Mouse (Mus musculus): ENCODE measurements at regions not wholly inside any gene's neighbourhood (a gene's known extent, or its start where the extent isn't known, plus 50 kb on each side); places are given as distances from the start of the nearest gene placed in this dataset.

- in situ Hi-C loops (cut with MboI; ENCODE audit: low pct_ligation_motif_present, low pct_unique_long_range_greater_than_20kb, low sequenced_read_pairs): no loop called here
- Histone ChIP-seq H3K9me3 (replicated peaks; ENCODE audit: low read length) (peaks cover 4% of the 10 kb centered on the region), H3K4me1 (ENCODE audit: control insufficient read depth in 1 of 2, insufficient read depth in 2 of 2) (peaks cover 13 to 63% of the 10 kb centered on the region in 2 experiments), H3K79me2 (replicated peaks; ENCODE audit: control insufficient read depth, extremely low read depth, insufficient read depth, poor library complexity, severe bottlenecking) (peaks cover 2% of the 10 kb centered on the region; the same call in 1 of the 2 replicates), H3K36me3 (replicated peaks in 1 of 2; ENCODE audit: control insufficient read depth in 1 of 2, insufficient read depth in 1 of 2, low read length in 1 of 2) (no peaks in the 10 kb centered on the region), H3K4me3 (replicated peaks in 1 of 3; ENCODE audit: low read depth in 2 of 3, low read length in 2 of 3, poor library complexity in 1 of 3) (peak overlapping the region; percentile 14 to 57 (median 15)), H3K4me2 (ENCODE audit: insufficient read depth, low read depth, poor library complexity, severe bottlenecking) (peak overlapping the region; percentile 78), H3K27me3 (replicated peaks) (no peaks in the 10 kb centered on the region), H3K9ac (ENCODE audit: insufficient read depth, low read depth) (peak overlapping the region; percentile 99), H3K27ac (ENCODE audit: insufficient read depth, low read depth) (peak overlapping the region; percentile 84)
- TF ChIP-seq MAX (IDR thresholded peaks at IDR 0.05; ENCODE audit: low read length) (peak; percentile 79; the same call in 1 of the 2 replicates), ZKSCAN1 (IDR thresholded peaks at IDR 0.05; ENCODE audit: borderline replicate concordance, low read depth, low read length) (peak; percentile 31; the same call in 1 of the 2 replicates), BHLHE40 (IDR thresholded peaks at IDR 0.05; ENCODE audit: low read depth, low read length) (peak; percentile 47), MEF2A (IDR thresholded peaks at IDR 0.05; ENCODE audit: borderline replicate concordance, low read depth, low read length) (peak; percentile 69; the same call in 1 of the 2 replicates), SIN3A (IDR thresholded peaks at IDR 0.05; ENCODE audit: low read length) (peak; percentile 69), JUND (conservative IDR thresholded peaks at IDR 0.05; ENCODE audit: low read depth, low read length) (no peak; the same call in none of the 2 replicates), MAZ (IDR thresholded peaks at IDR 0.05; ENCODE audit: low read depth, low read length) (peak; percentile 87; the same call in 1 of the 2 replicates), ZNF384 (IDR thresholded peaks at IDR 0.05; ENCODE audit: low read depth, low read length) (peak; percentile 38; the same call in 1 of the 2 replicates), TBP (conservative IDR thresholded peaks at IDR 0.05; ENCODE audit: low read depth, low read length) (peak; percentile 89), UBTF (IDR thresholded peaks at IDR 0.05; ENCODE audit: low read depth, low read length) (no peak), NRF1 (IDR thresholded peaks at IDR 0.05; ENCODE audit: low read depth, low read length) (0 out of 2 replicates have a peak, but pooled peaks have one; percentile 19), EP300 (IDR thresholded peaks at IDR 0.05; ENCODE audit: low read length) (peak; percentile 93), MYC (IDR thresholded peaks at IDR 0.05; ENCODE audit: low read depth, low read length) (peak; percentile 43), CTCF (conservative IDR thresholded peaks at IDR 0.05 in 1 of 2, IDR thresholded peaks at IDR 0.05 in 1 of 2; ENCODE audit: low read depth in 2 of 2, low read length in 2 of 2) (no peak), E2F4 (IDR thresholded peaks at IDR 0.05; ENCODE audit: insufficient replicate concordance, low read depth, low read length) (no peak), TCF12 (IDR thresholded peaks at IDR 0.05; ENCODE audit: low read depth, low read length) (peak; percentile 90), MAFK (IDR thresholded peaks at IDR 0.05; ENCODE audit: insufficient replicate concordance, low read length) (peak; percentile 49; the same call in 1 of the 2 replicates), IRF4 (IDR thresholded peaks at IDR 0.05; ENCODE audit: low read depth, low read length) (peak; percentile 80), ZC3H11A (IDR thresholded peaks at IDR 0.05; ENCODE audit: low read depth, low read length) (no peak), KAT2A (IDR thresholded peaks at IDR 0.05; ENCODE audit: insufficient replicate concordance, low read length) (0 out of 2 replicates have a peak, but pooled peaks have one; percentile 30), HCFC1 (IDR thresholded peaks at IDR 0.05; ENCODE audit: low read depth, low read length) (peak; percentile 50), CHD2 (IDR thresholded peaks at IDR 0.05; ENCODE audit: low read length) (peak; percentile 45; the same call in 1 of the 2 replicates), POLR2AphosphoS2 (IDR thresholded peaks at IDR 0.05; ENCODE audit: low read depth, low read length) (0 out of 2 replicates have a peak, but pooled peaks have one; percentile 50), ELF1 (IDR thresholded peaks at IDR 0.05; ENCODE audit: low read depth, low read length) (peak; percentile 69), NELFE (IDR thresholded peaks at IDR 0.05; ENCODE audit: low read depth, low read length) (no peak; the same call in 1 of the 2 replicates), USF1 (IDR thresholded peaks at IDR 0.05; ENCODE audit: low read depth, low read length) (no peak), CHD1 (IDR thresholded peaks at IDR 0.05; ENCODE audit: low read depth, low read length) (peak; percentile 57; the same call in 1 of the 2 replicates), ETS1 (conservative IDR thresholded peaks at IDR 0.05; ENCODE audit: low read depth, low read length) (peak; percentile 81)
- dilution Hi-C loops (cut with MboI; ENCODE audit: extremely low pct_ligation_motif_present, extremely low pct_unique_long_range_greater_than_20kb, low sequenced_read_pairs): no loop called here
- peak; percentile 90 for DNase-seq (ENCODE audit: extremely low read depth)
Observed at GRCm38 (mm10) chr15:62350862-62351757, 1428.3 kb upstream of the A1bg start.
